Mouse (Mus musculus) kidney, embryonic 16.5 days (tissue): Measurements from ENCODE around the gene Gm8994. TPM values are rescaled to one million over a fixed set of nuclear protein-coding genes. Genes with fewer than 3 reads are reported as not detected.

Source experiments
- ATAC-seq: fragments of 200-750 bp; cut with Nextera tagmentation; 2 replicates; pipeline ENCODE4 v1.8.0; 2017; ENCODE audit warnings: moderate TSS enrichment; ENCODE audit not compliant: low FRiP score, low TSS enrichment
- H3K27ac ChIP-seq: fragments of 300-500 bp; sonication (generic); 2 replicates; pipeline ENCODE4 v1.5.1; 2014; ENCODE audit warnings: low read length
- H3K27me3 ChIP-seq: fragments of 300-500 bp; sonication (generic); 2 replicates; pipeline ENCODE4 v1.6.1; 2014; ENCODE audit warnings: low read length, control low read depth, mixed read lengths; ENCODE audit not compliant: insufficient read depth
- H3K36me3 ChIP-seq: fragments of 300-500 bp; sonication (generic); 2 replicates; pipeline ENCODE4 v1.6.1; 2014; ENCODE audit warnings: low read length, control low read depth, mixed read lengths; ENCODE audit not compliant: insufficient read depth
- H3K4me1 ChIP-seq: fragments of 300-500 bp; sonication (generic); 2 replicates; pipeline ENCODE4 v1.6.1; 2014; ENCODE audit warnings: low read length, control low read depth, mixed read lengths; ENCODE audit not compliant: insufficient read depth
- H3K4me2 ChIP-seq: fragments of 300-500 bp; sonication (generic); replicated peaks from 2 replicates; pipeline ENCODE4 v1.6.1; 2014; ENCODE audit warnings: low read depth, low read length
- H3K4me3 ChIP-seq: fragments of 300-500 bp; sonication (generic); 2 replicates; pipeline ENCODE4 v1.5.1; 2014; ENCODE audit warnings: mild to moderate bottlenecking, low read length
- H3K9ac ChIP-seq: fragments of 300-500 bp; sonication (generic); replicated peaks from 2 replicates; pipeline ENCODE4 v1.6.1; 2014; ENCODE audit warnings: low read length
- H3K9me3 ChIP-seq: fragments of 300-500 bp; sonication (generic); 2 replicates; pipeline ENCODE4 v1.6.1; 2016; ENCODE audit warnings: low read length, control low read depth
- WGBS: fragments of 180-500 bp; shearing (Covaris S2); extraction: QIAGEN DNeasy Blood & Tissue Kit; methylation state at CpG from one replicate; pipeline ENCODE4 v1.1.7; 2014; 5-methylcytosine and 5-hydroxymethylcytosine counted together
- polyA plus RNA-seq: library from polyadenylated mRNA; unstranded; fragments of >200 nt; fragmentation: Nextera tagmentation; extraction: Ambion mirVana; gene quantifications from 2 replicates; pipeline ENCODE4 v1.2.1, GENCODE M21; 2015

The Gm8994 gene
- polyA plus RNA-seq, 1 experiment from 2014 or later: not detected

DNA sequence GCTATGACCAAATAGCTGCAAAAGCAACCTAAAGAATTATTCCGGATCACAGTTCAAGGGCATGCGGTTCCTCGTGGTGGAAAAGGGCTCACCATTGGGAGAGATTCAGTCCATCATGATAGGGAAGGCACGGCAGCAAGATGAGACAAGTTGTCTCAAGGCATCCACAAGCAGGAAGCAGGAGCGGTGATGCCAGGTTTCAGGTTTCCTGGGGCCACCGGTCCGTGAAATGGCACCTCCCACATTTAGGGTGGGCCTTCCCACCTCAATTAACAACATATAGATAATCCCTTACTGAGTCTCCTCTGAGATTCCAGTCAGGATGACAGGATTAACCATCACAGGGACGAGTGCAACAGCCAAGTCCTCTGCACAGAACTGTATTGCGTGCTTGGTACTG, 20.3 kb downstream of the Gm8994 start:
- ATAC-seq: no peak
- H3K4me1 ChIP-seq: 0 out of 2 replicates have a peak, but pooled peaks cover 3% of the 10 kb centered on the region
- WGBS: 40% methylated on average over 9 of the region's 9 CpGs
- H3K4me2 ChIP-seq: no peak overlapping the region
- H3K9me3 ChIP-seq: no peaks in the 10 kb centered on the region
- H3K4me3 ChIP-seq: no peak overlapping the region
- no peak overlapping the region for H3K27ac ChIP-seq
- no peak overlapping the region for H3K9ac ChIP-seq
- no peaks in the 10 kb centered on the region for H3K36me3 ChIP-seq
- H3K27me3 ChIP-seq: no peaks in the 10 kb centered on the region

DNA sequence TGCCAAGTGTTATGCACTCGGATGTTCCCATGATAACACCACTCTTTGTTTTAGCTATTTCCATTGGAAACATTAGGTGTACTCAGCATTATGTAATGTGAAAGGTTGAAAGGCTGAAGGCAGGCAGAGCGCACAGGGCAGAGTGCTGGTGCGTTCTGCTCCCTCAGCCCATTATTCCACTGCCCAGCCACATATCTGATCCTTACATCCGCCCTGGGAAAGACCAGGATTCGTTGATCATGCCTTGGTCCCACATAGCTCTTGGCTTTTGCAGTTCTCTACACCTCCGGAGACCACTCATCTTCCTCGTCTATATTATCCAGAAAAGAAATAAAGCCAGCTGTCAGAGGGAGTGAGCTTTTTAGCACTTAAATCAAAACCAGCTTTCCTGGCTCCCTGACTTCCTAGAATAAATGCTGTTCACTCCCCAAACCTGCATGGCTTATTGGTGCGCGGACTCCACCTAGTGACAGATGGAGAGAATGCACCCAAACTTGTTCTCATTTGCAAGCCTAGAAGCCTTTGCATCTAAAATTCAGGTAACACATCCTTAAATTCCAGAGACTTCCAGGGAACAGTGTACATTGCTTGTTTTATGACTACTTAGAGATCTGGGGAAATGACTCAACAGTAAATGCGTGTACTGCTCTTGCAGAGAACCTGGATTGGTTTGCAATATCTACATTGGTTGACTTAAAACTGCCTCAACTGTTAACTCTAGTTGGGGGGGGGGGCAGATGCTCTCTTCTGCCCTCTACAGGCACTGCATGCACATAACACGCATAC, 26.3 kb downstream of the Gm8994 start:
- Histone ChIP-seq H3K9me3 (no peaks in the 10 kb centered on the region), H3K27ac (no peak overlapping the region), H3K4me2 (no peak overlapping the region), H3K9ac (no peak overlapping the region), H3K4me3 (no peak overlapping the region), H3K27me3 (no peaks in the 10 kb centered on the region), H3K36me3 (no peaks in the 10 kb centered on the region), H3K4me1 (no peaks in the 10 kb centered on the region)
- 34% methylated on average over 11 of the region's 11 CpGs for WGBS
- ATAC-seq: peak; percentile 35; the same call in 1 of the 2 replicates

DNA sequence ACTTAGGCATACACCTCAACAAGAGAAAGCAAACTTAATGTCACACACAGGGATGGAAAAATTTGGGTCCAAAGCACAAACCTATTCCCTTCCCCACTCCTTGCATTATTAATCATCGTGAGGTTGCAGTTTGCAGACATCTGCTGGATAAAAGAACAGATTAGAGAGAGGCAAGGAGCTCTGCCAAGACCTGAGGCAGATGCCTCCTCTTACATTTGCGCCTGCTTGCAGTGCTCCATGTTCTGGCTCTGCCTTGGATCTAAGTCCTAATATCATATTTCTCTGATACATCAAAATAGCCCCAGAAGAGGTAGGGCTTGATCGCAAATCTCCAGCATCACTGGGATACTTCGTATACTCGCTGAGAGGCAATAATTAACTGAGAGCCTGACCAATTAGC, 31.1 kb downstream of the Gm8994 start:
- no peaks in the 10 kb centered on the region for H3K4me1 ChIP-seq
- no peak for ATAC-seq
- H3K9ac ChIP-seq: no peak overlapping the region
- H3K36me3 ChIP-seq: no peaks in the 10 kb centered on the region
- 62% methylated on average over 5 of the region's 5 CpGs for WGBS
- H3K27ac ChIP-seq: no peak overlapping the region
- H3K27me3 ChIP-seq: no peaks in the 10 kb centered on the region
- no peak overlapping the region for H3K4me2 ChIP-seq
- H3K9me3 ChIP-seq: no peaks in the 10 kb centered on the region
- no peak overlapping the region for H3K4me3 ChIP-seq

DNA sequence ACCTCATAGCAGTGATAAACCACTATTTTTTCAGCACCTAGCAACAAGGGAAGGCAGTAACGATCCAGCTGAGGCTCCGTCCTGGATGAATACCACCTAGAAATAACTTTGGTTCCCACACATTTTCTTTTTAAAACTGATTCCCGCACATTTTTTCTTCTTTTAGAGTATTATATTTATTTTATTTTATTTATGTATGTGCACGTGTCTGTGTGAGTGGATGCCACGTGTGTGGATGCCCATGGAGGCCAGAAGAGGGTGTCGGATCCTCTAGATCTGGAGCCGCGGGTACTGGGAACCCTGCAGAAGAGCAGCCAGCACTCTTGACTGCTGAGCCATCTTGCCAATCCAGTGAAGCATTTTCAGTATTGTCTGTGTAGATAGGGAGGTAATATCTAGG, 36.0 kb downstream of the Gm8994 start:
- Histone ChIP-seq H3K4me1 (no peaks in the 10 kb centered on the region), H3K9ac (no peak overlapping the region), H3K36me3 (no peaks in the 10 kb centered on the region), H3K4me2 (no peak overlapping the region), H3K4me3 (no peak overlapping the region), H3K27me3 (no peaks in the 10 kb centered on the region), H3K9me3 (no peaks in the 10 kb centered on the region), H3K27ac (no peak overlapping the region)
- ATAC-seq: no peak
- 90% methylated on average over 8 of the region's 8 CpGs for WGBS

DNA sequence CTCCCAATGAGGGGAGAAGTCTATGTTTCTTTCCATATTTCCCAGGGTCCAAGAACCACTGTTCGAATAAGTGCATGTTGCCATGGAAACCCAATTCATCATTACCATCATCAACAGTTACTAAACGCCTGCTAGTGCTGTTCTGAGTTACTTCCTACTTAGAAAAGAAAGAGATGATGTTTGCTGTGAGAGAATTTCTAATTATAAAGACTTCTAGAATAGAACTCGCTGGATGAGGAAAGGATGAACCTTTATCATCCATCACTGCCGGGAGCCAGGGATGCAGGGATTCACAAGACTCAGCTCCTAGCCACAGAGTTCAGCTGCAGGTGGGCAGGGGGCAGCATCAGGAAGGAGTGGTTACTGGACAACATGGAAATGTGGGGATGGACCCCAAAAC, 36.7 kb downstream of the Gm8994 start:
- Histone ChIP-seq H3K9ac (no peak overlapping the region), H3K27me3 (no peaks in the 10 kb centered on the region), H3K27ac (no peak overlapping the region), H3K9me3 (no peaks in the 10 kb centered on the region), H3K4me2 (no peak overlapping the region), H3K36me3 (no peaks in the 10 kb centered on the region), H3K4me3 (no peak overlapping the region), H3K4me1 (no peaks in the 10 kb centered on the region)
- 79% methylated on average over 4 of the region's 4 CpGs for WGBS
- no peak for ATAC-seq

DNA sequence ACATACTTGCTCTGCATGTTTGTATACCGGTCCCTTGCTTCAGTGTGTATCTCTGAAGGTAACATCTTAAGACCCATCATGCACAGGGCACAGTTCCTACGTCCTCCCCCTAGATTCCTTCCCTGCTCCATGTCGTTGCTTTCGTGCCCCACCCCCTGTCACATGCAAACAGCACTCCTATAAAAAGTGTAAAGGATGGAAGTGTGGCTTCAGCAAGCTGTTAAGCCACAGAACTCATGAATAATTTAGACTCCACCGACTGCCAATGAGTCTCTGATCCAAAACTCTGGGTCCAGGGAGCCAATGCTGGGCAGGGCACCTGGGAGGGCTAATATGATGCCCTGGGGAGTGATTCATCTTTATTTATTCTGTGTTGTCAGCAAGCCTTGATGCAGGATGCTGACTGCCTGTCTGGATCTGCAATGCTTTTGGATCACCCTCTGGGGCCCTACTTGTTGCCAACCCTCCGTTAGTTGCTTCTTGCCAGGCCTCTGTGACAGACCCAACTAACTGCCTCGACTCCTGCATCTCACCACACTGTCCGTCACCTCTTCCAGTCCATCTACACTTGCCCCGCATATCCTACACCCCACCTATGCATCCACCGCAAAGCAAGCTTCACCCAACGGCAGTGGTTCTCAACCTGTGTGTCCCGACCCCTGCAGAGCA, 37.2 kb downstream of the Gm8994 start:
- Histone ChIP-seq H3K9me3 (no peaks in the 10 kb centered on the region), H3K27ac (no peak overlapping the region), H3K4me2 (no peak overlapping the region), H3K4me3 (no peak overlapping the region), H3K27me3 (no peaks in the 10 kb centered on the region), H3K36me3 (no peaks in the 10 kb centered on the region), H3K9ac (no peak overlapping the region), H3K4me1 (no peaks in the 10 kb centered on the region)
- no peak for ATAC-seq
- 75% methylated on average over 12 of the region's 12 CpGs for WGBS

DNA sequence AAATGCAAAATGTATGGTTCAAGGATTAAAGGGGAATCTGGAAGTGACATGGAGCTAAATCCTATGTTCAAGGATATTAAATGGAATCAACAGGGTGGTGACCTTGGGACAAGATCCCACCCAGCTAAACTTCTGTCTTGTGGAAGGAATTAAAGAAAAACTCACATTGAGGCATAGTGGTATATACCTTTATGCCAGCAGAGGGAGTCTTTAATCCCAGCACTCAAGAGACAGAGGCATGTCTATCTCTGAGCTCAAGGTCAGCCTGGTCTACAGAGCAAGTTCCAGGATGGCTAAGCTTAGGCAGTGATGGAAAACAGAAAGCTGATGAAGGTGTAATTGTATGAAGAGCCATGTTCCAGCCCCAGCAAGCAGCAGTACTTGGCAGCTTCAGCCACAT, 48.8 kb downstream of the Gm8994 start:
- Histone ChIP-seq H3K9me3 (peaks cover 6% of the 10 kb centered on the region; the same call in 1 of the 2 replicates), H3K4me2 (no peak overlapping the region), H3K4me1 (no peaks in the 10 kb centered on the region), H3K4me3 (no peak overlapping the region), H3K27me3 (no peaks in the 10 kb centered on the region), H3K9ac (no peak overlapping the region), H3K36me3 (no peaks in the 10 kb centered on the region), H3K27ac (no peak overlapping the region)
- no peak for ATAC-seq

Other genes with a start within 250 kb of the Gm8994 start
- gene Grin2b, start 154.0 kb upstream of the Gm8994 start, polyA plus RNA-seq: 0.34 and 0.37 TPM in 2 replicates
- 2.9 and 3.0 TPM in 2 replicates for gene E330021D16Rik, start 88.0 kb downstream of the Gm8994 start, polyA plus RNA-seq
- gene Atf7ip, start 178.6 kb downstream of the Gm8994 start, polyA plus RNA-seq: 38.0 and 41.0 TPM in 2 replicates